Mouse (Mus musculus): Measurements from ENCODE around the gene Nipal3.
A peak's percentile ranks its signal among the peaks of the same experiment; 100 is the strongest.

- peak; percentile 21; the same call in 1 of the 2 replicates for TF ChIP-seq CTCF (IDR thresholded peaks at IDR 0.05; ENCODE audit: low read depth, low read length)
- no peak for TF ChIP-seq TAL1 (conservative IDR thresholded peaks at IDR 0.05; ENCODE audit: low read depth, low read length)
- no peak for TF ChIP-seq POLR2AphosphoS5 (IDR thresholded peaks at IDR 0.05; ENCODE audit: insufficient replicate concordance, low read depth, low read length)
- TF ChIP-seq GATA2 (IDR thresholded peaks at IDR 0.05; ENCODE audit: borderline replicate concordance, low read depth, low read length): no peak
- TF ChIP-seq GATA1 (IDR thresholded peaks at IDR 0.05; ENCODE audit: borderline replicate concordance, low read length): no peak
Observed at GRCm38 (mm10) chr4:135494521-135495396, at the start of gene Nipal3, which contains the start of gene Stpg1.
